Mouse (Mus musculus): ENCODE data around the gene Nemf.

Gene Nemf

GRCm38 (mm10) chr12:69300391-69300790 is 56.6 kb downstream of the Nemf start:
- no peak for DNase-seq

GRCm38 (mm10) chr12:69299831-69300230 is 57.1 kb downstream of the Nemf start:
- DNase-seq = no peak

- no peak for DNase-seq
Measured at GRCm38 (mm10) chr12:69299231-69299630, 57.7 kb downstream of the Nemf start.

- DNase-seq = peak in 1 of 2 experiments; percentile 12
Measured at GRCm38 (mm10) chr12:69298281-69298680, 58.7 kb downstream of the Nemf start.

GRCm38 (mm10) chr12:69297411-69298150 is 59.4 kb downstream of the Nemf start:
- no peak for DNase-seq

GRCm38 (mm10) chr12:69296511-69297410 is 60.2 kb downstream of the Nemf start, which contains the start of gene Klhdc2:
Klhdc2 (plus strand) TSS chr12:69296681.
- DNase-seq = peak; percentile 72 to 76

- DNase-seq = peak; percentile 12 to 14
Measured at GRCm38 (mm10) chr12:69295651-69296050, 61.3 kb downstream of the Nemf start.

- DNase-seq = peak; percentile 9 to 17
Measured at GRCm38 (mm10) chr12:69294936-69295335, 62.0 kb downstream of the Nemf start.

GRCm38 (mm10) chr12:69293815-69294214 is 63.1 kb downstream of the Nemf start:
- DNase-seq = no peak

GRCm38 (mm10) chr12:69292401-69292800 is 64.6 kb downstream of the Nemf start:
- no peak for DNase-seq

GRCm38 (mm10) chr12:69288699-69289098 is 68.3 kb downstream of the Nemf start:
- no peak for DNase-seq

- peak; percentile 26 to 32 for DNase-seq
Measured at GRCm38 (mm10) chr12:69287535-69287934, 69.4 kb downstream of the Nemf start.

- no peak for DNase-seq
Measured at GRCm38 (mm10) chr12:69283146-69283545, 73.8 kb downstream of the Nemf start.

GRCm38 (mm10) chr12:69280915-69281314 is 76.0 kb downstream of the Nemf start:
- no peak for DNase-seq

GRCm38 (mm10) chr12:69279931-69280469 is 77.0 kb downstream of the Nemf start:
- DNase-seq = no peak

- DNase-seq = no peak
Measured at GRCm38 (mm10) chr12:69268956-69269355, 88.0 kb downstream of the Nemf start.

GRCm38 (mm10) chr12:69267956-69268632 is 88.9 kb downstream of the Nemf start:
- no peak for DNase-seq

GRCm38 (mm10) chr12:69265031-69265430 is 91.9 kb downstream of the Nemf start:
- no peak for DNase-seq

GRCm38 (mm10) chr12:69262251-69262650 is 94.7 kb downstream of the Nemf start:
- no peak for DNase-seq
